Mouse (Mus musculus) bone marrow macrophage, adult 2 months (primary cell): Measurements from ENCODE around the gene Csrnp3.

Experiments
- CTCF ChIP-seq: IDR thresholded peaks from 2 replicates; pipeline ENCODE4 v1.5.1; 2012; ENCODE audit warnings: low read depth, mild to moderate bottlenecking, low read length, moderate library complexity
- POLR2A ChIP-seq: IDR thresholded peaks from 2 replicates; pipeline ENCODE4 v1.6.1; 2012; ENCODE audit warnings: mild to moderate bottlenecking, low read depth, low read length, borderline replicate concordance

DNA sequence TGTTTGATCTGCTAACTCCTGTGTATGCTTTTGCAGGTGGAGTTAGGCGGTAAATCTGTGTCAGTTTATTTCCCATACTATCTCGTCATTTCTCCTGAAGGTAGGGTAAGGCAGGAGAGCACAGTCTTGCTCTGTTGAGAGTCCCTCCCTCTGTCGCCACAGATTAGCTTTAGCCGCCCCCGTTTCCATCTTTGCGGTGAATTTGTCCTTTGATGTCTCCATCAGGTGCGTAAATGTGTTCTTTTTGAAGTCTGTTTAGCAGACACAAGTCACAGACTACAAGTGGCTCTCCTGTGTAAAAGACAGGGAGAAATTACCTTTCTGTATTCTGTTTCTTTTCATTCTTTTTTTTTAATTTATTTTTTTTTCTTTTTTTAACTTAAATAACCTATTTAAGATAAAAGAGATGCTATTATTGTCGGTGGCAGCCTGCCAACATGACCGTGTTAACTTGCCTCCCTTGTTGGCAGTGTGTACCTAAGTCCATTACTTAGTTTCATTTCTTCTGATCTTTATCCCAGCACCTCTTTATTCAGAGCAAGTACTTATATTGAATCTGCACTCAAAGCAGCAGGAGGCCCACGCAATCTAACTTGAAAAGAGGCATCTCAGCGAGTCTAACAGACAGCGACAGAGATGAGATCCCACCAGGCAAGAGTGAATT is 25.5 kb downstream of the Csrnp3 start:
- TF ChIP-seq CTCF (no peak), POLR2A (no peak)
